Mouse (Mus musculus) lung, embryonic 14.5 days (tissue): ENCODE measurements around the gene Dpm2. TPM values are rescaled to one million over a fixed set of nuclear protein-coding genes. Genes with fewer than 3 reads are reported as not detected.

Experiments
- ATAC-seq: fragments of 200-750 bp; cut with Nextera tagmentation; 2 replicates; pipeline ENCODE4 v1.8.0; 2017; ENCODE audit warnings: mild to moderate bottlenecking, moderate TSS enrichment, moderate library complexity; ENCODE audit not compliant: insufficient read depth
- DNase-seq: peaks from one replicate; pipeline ENCODE4 v3.0.0-alpha.2; 2015
- H3K27ac ChIP-seq: fragments of 300-500 bp; sonication (generic); 2 replicates; pipeline ENCODE4 v1.5.1; 2014; ENCODE audit warnings: low read depth, mild to moderate bottlenecking, moderate library complexity
- H3K27me3 ChIP-seq: fragments of 300-500 bp; sonication (generic); 2 replicates; pipeline ENCODE4 v1.6.1; 2014; ENCODE audit warnings: low read length, control low read depth; ENCODE audit not compliant: insufficient read depth
- H3K36me3 ChIP-seq: fragments of 300-500 bp; sonication (generic); 2 replicates; pipeline ENCODE4 v1.6.1; 2014; ENCODE audit warnings: control low read depth; ENCODE audit not compliant: insufficient read depth
- H3K4me1 ChIP-seq: fragments of 300-500 bp; sonication (generic); 2 replicates; pipeline ENCODE4 v1.6.1; 2014; ENCODE audit warnings: antibody characterized with exemption, control low read depth; ENCODE audit not compliant: insufficient read depth
- H3K4me2 ChIP-seq: fragments of 300-500 bp; sonication (generic); 2 replicates; pipeline ENCODE4 v1.6.1; 2014; ENCODE audit warnings: mild to moderate bottlenecking
- H3K4me3 ChIP-seq: fragments of 300-500 bp; sonication (generic); 2 replicates; pipeline ENCODE4 v1.5.1; 2014; ENCODE audit warnings: low read depth, low read length
- H3K9ac ChIP-seq: fragments of 300-500 bp; sonication (generic); 2 replicates; pipeline ENCODE4 v1.6.1; 2014
- H3K9me3 ChIP-seq: fragments of 300-500 bp; sonication (generic); 2 replicates; pipeline ENCODE4 v1.6.1; 2016; ENCODE audit warnings: low read depth, low read length, control low read depth
- CTCF ChIP-seq: IDR thresholded peaks from 2 replicates; pipeline ENCODE4 v1.5.1; 2016; ENCODE audit warnings: antibody characterized with exemption, low read depth
- WGBS: fragments of 180-500 bp; shearing (Covaris S2); extraction: QIAGEN DNeasy Blood & Tissue Kit; methylation state at CpG from one replicate; pipeline ENCODE4 v1.1.7; 2014; 5-methylcytosine and 5-hydroxymethylcytosine counted together
- polyA plus RNA-seq: library from polyadenylated mRNA; unstranded; fragments of >200 nt; fragmentation: Nextera tagmentation; extraction: Ambion mirVana; gene quantifications from 2 replicates; pipeline ENCODE4 v1.2.1, GENCODE M21; 2014

Gene Dpm2
- polyA plus RNA-seq, 1 experiment from 2014 or later = 98.5 TPM

DNA sequence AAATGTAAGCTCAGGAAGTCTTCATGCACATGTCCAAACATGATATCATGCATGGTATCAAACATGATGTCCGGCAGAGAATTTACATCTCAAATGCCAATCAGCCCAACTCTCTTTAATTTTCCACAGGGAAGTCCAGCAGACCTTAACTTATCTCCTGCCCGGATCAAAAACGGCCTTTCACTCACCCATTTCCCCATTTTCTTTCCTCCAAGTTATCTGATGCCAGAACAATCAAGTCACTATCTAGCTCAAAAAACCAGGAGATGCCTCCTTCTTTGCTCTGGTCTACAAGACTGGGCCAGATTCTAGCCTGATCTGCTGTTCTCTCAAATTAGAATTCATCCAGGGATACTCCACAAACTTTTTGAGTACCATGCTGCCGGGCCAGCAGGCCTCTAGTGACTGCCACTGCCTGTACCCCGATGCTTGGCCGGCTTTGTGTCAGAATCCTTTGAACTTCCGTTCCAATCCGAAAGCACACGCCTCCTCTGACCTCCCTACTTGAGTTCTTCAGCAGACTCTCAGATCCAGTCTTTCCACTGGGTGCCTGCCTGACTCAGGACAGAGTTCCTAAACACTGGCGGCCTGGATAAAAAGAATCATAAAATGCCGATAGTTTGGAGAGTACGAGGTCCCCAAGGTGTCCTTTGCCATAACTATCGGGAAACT lies 36.5 kb upstream of the Dpm2 start:
- H3K9me3 ChIP-seq = no peaks in the 10 kb centered on the region
- peak overlapping the region; percentile 44 for H3K9ac ChIP-seq
- peak overlapping the region; percentile 92 for H3K4me2 ChIP-seq
- TF ChIP-seq CTCF = no peak
- WGBS = 8% methylated on average over 13 of the region's 13 CpGs
- peak; percentile 89 for DNase-seq
- peaks cover 24% of the 10 kb centered on the region for H3K4me1 ChIP-seq
- peak overlapping the region; percentile 91 for H3K4me3 ChIP-seq
- ATAC-seq = peak; percentile 26
- peak overlapping the region; percentile 99 for H3K27ac ChIP-seq
- H3K36me3 ChIP-seq = no peaks in the 10 kb centered on the region
- no peaks in the 10 kb centered on the region for H3K27me3 ChIP-seq

DNA sequence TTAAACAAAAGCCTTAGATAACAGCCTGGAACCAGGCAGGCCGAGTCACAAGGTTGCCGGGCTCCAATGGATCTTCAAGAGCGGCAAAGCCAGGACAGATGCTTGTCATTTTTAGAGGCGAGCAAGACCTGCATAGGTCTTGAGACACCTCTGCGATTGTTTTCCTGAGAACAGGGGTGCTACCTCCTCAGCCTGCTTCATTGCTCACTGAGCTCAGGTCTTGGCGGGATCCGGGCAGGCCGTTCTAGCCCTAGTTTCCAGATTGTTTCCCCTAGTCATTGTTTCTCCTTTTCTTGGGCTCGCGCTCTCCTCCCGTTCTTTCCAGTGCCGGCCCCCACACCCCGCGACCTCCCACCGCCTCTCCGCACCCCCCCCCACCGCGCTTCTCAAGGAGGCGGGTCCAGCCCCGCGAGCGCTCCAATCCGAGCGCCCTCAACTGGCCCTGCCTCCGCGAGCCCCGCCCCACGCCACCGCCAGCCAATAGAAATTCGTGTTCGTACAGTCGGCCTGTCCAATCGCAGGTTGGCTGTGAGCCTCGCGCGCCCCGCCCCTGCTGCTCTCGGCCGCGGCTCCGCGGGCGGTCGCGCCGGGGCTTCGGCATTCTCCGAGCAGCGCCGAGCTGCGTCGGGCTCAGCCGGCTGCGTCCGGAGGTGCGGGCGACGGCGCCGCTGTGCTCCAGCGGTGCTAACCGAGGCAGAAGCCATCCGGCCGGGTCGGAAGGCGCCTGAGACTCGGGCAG lies 35.8 kb upstream of the Dpm2 start, which contains the start of gene Fam102a:
Gene Fam102a (plus strand): TSS at position 600 of the 739 bp plus-strand sequence.
- ATAC-seq (peak; percentile 94), DNase-seq (peak; percentile 99)
- H3K27me3 ChIP-seq = no peaks in the 10 kb centered on the region
- H3K36me3 ChIP-seq = no peaks in the 10 kb centered on the region
- peak within 1 kb of the TSS; percentile 91 for H3K4me3 ChIP-seq
- H3K9me3 ChIP-seq = no peaks in the 10 kb centered on the region
- H3K4me2 ChIP-seq = peak within 1 kb of the TSS; percentile 92
- peak within 1 kb of the TSS; percentile 99 for H3K27ac ChIP-seq
- TF ChIP-seq CTCF = no peak
- H3K4me1 ChIP-seq = peaks cover 28% of the 10 kb centered on the region
- peak within 1 kb of the TSS; percentile 89 for H3K9ac ChIP-seq
- WGBS = under 1% methylated on average over 67 of the region's 67 CpGs

DNA sequence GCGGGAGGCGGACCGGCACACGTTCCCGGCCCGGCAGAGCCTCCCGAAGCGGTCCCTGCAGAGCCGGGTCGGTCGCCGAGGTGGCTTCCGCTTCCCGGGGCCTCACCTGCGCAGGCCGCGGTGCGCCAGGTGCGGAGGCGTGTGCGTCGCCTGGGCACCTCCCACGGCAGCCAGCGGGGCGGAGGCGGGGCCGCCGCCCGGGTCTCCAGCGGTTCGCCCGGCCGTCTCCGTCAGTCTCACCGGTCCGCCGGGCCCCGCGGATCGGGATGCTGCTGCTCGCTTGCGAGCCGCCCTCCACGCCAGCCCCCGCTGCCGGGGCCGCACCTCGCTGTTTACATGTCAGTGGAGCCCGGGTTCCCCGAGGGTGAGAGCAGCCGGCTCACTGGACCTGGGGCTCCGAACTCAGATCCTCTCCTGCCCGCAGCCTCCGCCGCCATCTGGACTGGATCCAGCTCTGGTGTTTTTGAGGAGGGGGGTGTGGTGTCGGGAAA lies 35.1 kb upstream of the Dpm2 start:
- no peak for TF ChIP-seq CTCF
- H3K9me3 ChIP-seq = no peaks in the 10 kb centered on the region
- peak; percentile 1; the same call in 1 of the 2 replicates for ATAC-seq
- H3K36me3 ChIP-seq = no peaks in the 10 kb centered on the region
- peaks cover 30% of the 10 kb centered on the region for H3K4me1 ChIP-seq
- peak overlapping the region; percentile 89 for H3K9ac ChIP-seq
- peak overlapping the region; percentile 91 for H3K4me3 ChIP-seq
- H3K27me3 ChIP-seq = no peaks in the 10 kb centered on the region
- H3K27ac ChIP-seq = peak overlapping the region; percentile 97
- peak; percentile 70 for DNase-seq
- under 1% methylated on average over 55 of the region's 56 CpGs for WGBS
- peak overlapping the region; percentile 92 for H3K4me2 ChIP-seq

DNA sequence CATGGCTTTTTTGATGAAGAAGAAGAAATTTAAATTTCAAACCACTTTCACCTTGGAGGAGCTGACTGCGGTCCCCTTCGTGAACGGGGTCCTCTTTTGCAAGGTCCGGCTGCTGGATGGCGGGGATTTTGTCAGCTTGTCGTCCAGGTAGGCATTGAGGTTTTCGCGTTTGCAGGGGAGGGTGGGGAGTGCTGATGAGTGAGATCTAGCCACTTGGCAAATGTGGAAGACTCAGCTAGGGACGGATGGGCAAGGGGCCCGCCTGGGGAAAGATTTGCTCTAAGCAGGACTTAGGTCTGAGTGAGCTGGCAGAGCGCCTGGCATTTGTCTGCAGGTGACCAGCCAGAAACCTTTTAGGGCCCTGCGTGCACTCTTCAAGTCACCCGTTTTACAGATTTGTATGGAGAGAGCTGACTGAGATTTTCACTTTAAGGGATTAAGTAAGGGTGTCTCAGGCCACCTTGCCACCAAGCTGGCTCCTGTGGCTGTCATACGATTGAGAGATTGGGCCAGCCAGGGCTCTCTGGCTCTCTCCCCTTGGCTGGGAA lies 34.5 kb upstream of the Dpm2 start:
- no peak for ATAC-seq
- Histone ChIP-seq H3K4me1 (peaks cover 34% of the 10 kb centered on the region), H3K9me3 (no peaks in the 10 kb centered on the region), H3K4me2 (peak overlapping the region; percentile 92), H3K27me3 (no peaks in the 10 kb centered on the region), H3K4me3 (peak overlapping the region; percentile 91), H3K36me3 (no peaks in the 10 kb centered on the region), H3K9ac (peak overlapping the region; percentile 89), H3K27ac (peak overlapping the region; percentile 97; the same call in 1 of the 2 replicates)
- peak; percentile 32 for DNase-seq
- no peak for TF ChIP-seq CTCF
- 1% methylated on average over 14 of the region's 14 CpGs for WGBS

DNA sequence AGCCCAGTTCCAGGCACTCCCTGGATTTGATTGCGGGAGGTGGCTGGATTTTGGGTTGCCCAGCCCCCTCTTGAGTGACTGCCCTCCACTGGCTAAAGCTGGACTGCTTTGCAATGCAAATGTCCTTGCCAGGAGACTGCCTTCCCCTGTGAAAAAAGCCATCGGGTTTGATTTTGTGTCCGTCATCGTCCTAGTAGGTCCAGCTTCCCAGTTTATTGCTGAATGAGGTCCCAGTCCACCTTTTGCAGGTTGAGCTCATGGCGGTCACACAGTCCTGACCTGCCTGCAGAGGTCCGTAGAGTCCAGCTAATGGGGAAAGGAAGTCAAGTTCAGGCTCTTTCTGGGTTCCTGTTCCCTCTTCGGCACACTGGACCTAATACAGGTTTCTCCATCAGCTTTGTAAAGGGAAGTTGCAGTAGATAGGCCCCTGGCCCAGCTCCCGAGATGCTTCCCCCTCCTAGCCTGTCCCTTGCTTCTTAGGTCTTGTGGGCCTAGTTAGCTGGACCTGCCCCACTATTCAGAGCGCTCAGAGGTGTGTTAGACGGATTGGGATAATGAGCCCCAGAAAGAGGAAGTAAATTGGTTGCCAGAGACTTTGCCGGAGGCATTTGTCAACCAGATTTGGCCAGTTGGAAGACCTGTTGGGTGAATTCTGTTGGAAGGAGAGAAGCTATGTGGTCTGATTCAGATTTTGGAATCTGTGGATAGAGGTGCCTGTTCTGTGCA lies 33.9 kb upstream of the Dpm2 start:
- Histone ChIP-seq H3K36me3 (no peaks in the 10 kb centered on the region), H3K9ac (peak overlapping the region; percentile 89), H3K4me1 (peaks cover 34% of the 10 kb centered on the region), H3K4me2 (peak overlapping the region; percentile 92), H3K9me3 (no peaks in the 10 kb centered on the region), H3K27ac (peak overlapping the region; percentile 74), H3K4me3 (peak overlapping the region; percentile 91), H3K27me3 (no peaks in the 10 kb centered on the region)
- TF ChIP-seq CTCF = peak; percentile 31; the same call in 1 of the 2 replicates
- ATAC-seq (no peak), DNase-seq (peak; percentile 70)
- 3% methylated on average over 11 of the region's 11 CpGs for WGBS

DNA sequence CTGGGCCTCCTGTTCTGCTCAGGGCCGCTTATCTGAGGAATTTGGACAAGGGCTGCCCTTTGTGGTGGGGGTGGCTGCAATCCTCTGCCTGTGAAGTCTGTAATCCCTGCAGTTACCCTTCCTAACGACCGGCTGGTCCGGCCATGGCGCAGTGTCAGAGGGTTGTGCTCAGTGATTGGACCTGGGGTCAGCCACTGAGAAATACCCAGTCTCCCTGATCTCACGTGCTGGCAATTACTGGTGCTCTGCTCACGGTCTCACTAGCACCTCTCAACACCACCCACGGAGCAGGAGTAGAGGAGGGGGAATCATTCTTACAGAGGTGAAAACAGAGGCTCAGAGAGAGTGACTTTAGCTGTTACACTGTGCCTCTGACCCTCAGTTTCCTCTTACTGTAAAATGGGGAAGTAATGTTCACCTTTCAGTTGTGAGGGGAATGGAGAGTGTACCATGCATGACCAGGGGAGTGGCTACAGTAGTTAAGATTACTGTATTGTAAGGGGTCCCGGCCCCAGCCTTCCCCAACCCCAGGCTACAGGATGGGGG lies 33.2 kb upstream of the Dpm2 start:
- Histone ChIP-seq H3K27ac (peak overlapping the region; percentile 74), H3K27me3 (no peaks in the 10 kb centered on the region), H3K9ac (peak overlapping the region; percentile 89), H3K4me3 (peak overlapping the region; percentile 91), H3K4me1 (peaks cover 34% of the 10 kb centered on the region), H3K4me2 (peak overlapping the region; percentile 92), H3K9me3 (no peaks in the 10 kb centered on the region), H3K36me3 (no peaks in the 10 kb centered on the region)
- peak; percentile 43 for DNase-seq
- WGBS = 10% methylated on average over 9 of the region's 9 CpGs
- TF ChIP-seq CTCF = no peak
- no peak for ATAC-seq
